Mouse (Mus musculus) neural tube, embryonic 15.5 days (tissue): Measurements from ENCODE around the gene Mad1l1. TPM values are rescaled to one million over a fixed set of nuclear protein-coding genes. Genes with fewer than 3 reads are reported as not detected.

Source experiments
- ATAC-seq: fragments of 200-750 bp; cut with Nextera tagmentation; 2 replicates; pipeline ENCODE4 v1.8.0; 2017; ENCODE audit warnings: mild to moderate bottlenecking, moderate TSS enrichment, moderate library complexity; ENCODE audit not compliant: low FRiP score
- H3K27ac ChIP-seq: fragments of 300-500 bp; sonication (generic); replicated peaks from 2 replicates; pipeline ENCODE4 v1.5.1; 2015; ENCODE audit warnings: mild to moderate bottlenecking, inconsistent platforms
- H3K27me3 ChIP-seq: fragments of 300-500 bp; sonication (generic); replicated peaks from 2 replicates; pipeline ENCODE4 v1.6.1; 2015; ENCODE audit warnings: inconsistent platforms
- H3K36me3 ChIP-seq: fragments of 300-500 bp; sonication (generic); 2 replicates; pipeline ENCODE4 v1.6.1; 2015; ENCODE audit warnings: inconsistent platforms
- H3K4me1 ChIP-seq: fragments of 300-500 bp; sonication (generic); 2 replicates; pipeline ENCODE4 v1.6.1; 2015; ENCODE audit warnings: inconsistent platforms
- H3K4me2 ChIP-seq: fragments of 300-500 bp; sonication (generic); 2 replicates; pipeline ENCODE4 v1.6.1; 2015; ENCODE audit warnings: inconsistent platforms, mild to moderate bottlenecking, moderate library complexity
- H3K4me3 ChIP-seq: fragments of 300-500 bp; sonication (generic); replicated peaks from 2 replicates; pipeline ENCODE4 v1.5.1; 2015; ENCODE audit warnings: mild to moderate bottlenecking, inconsistent platforms
- H3K9ac ChIP-seq: fragments of 300-500 bp; sonication (generic); replicated peaks from 2 replicates; pipeline ENCODE4 v1.6.1; 2015; ENCODE audit warnings: mild to moderate bottlenecking, inconsistent platforms
- H3K9me3 ChIP-seq: fragments of 300-500 bp; sonication (generic); replicated peaks from 2 replicates; pipeline ENCODE4 v1.6.1; 2016; ENCODE audit warnings: inconsistent platforms
- WGBS: fragments of 180-500 bp; shearing (Covaris S2); methylation state at CpG from one replicate; pipeline ENCODE4 v1.1.7; 2015; ENCODE audit warnings: mixed read lengths; 5-methylcytosine and 5-hydroxymethylcytosine counted together
- polyA plus RNA-seq: library from polyadenylated mRNA; unstranded; fragments of >200 nt; fragmentation: Nextera tagmentation; extraction: Ambion mirVana; gene quantifications from 2 replicates; pipeline ENCODE4 v1.2.1, GENCODE M21; 2015

Gene Mad1l1
- polyA plus RNA-seq, 1 experiment from 2014 or later = 29.6 TPM

DNA sequence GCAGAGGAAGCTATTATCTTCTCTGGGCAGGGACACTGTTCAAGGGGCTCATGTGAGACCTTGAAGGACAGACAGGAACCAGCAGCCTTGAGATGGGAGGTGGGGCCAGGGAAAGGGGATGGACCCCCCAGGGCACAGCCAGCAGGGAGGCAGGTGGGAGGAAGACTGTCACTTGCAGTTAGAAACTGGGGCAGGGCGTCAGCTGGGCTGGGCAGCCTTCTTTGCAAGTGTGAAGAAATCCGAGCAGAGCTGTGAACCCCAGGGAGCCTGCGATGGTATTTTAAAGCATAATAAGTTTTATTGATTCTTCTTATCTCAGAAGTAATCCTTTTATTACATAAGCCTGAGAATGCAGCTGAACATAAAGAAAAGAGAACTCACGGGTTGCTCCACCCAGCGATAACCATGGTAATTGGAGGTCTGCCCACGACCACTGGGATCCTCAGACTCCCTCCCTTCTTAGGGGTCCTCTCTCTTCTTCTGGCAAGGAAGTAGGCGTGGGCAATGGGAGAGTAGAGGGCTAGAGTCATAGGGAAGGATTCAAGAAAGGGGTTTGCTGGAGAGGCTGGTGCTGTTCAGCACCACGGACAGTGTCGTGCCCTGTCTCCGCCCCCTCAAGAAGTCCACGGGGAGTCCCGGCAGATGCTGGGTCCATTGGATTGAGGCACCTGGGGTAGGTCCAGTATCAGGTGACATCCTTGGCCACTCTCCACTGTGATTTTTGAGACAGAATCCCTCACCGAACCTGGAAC, 342.7 kb downstream of the Mad1l1 start:
- no peak for ATAC-seq
- no peak overlapping the region for H3K4me3 ChIP-seq
- H3K4me1 ChIP-seq = peaks cover 10% of the 10 kb centered on the region
- 6% methylated on average over 13 of the region's 13 CpGs for WGBS
- H3K36me3 ChIP-seq = no peaks in the 10 kb centered on the region
- no peaks in the 10 kb centered on the region for H3K9me3 ChIP-seq
- H3K27me3 ChIP-seq = no peaks in the 10 kb centered on the region
- H3K4me2 ChIP-seq = no peak overlapping the region
- H3K27ac ChIP-seq = no peak overlapping the region
- no peak overlapping the region for H3K9ac ChIP-seq

DNA sequence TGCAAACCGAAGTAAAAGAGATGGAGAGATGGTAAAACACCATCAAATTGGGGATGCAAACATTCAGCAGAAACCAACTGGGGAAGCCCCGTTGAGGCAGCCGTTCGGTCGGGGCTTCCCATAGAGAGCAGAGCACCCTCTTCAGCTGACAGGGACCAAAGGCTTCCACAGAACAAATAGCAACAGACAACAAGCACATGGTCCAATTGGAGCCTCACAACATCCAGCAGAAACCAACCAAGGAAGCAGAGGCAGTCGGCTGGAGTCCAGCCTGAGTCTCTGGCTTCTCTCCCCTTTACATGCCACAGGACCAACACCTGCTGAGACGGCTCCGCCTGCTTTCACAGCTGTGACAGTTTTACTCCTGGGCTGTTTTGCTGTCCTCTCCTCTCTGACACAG, 343.9 kb downstream of the Mad1l1 start:
- Histone ChIP-seq H3K9ac (no peak overlapping the region), H3K4me1 (peaks cover 10% of the 10 kb centered on the region), H3K4me3 (no peak overlapping the region), H3K4me2 (no peak overlapping the region), H3K36me3 (no peaks in the 10 kb centered on the region), H3K9me3 (no peaks in the 10 kb centered on the region), H3K27ac (no peak overlapping the region), H3K27me3 (0 out of 2 replicates have a peak, but pooled peaks cover 4% of the 10 kb centered on the region)
- 37% methylated on average over 8 of the region's 8 CpGs for WGBS
- ATAC-seq = no peak

DNA sequence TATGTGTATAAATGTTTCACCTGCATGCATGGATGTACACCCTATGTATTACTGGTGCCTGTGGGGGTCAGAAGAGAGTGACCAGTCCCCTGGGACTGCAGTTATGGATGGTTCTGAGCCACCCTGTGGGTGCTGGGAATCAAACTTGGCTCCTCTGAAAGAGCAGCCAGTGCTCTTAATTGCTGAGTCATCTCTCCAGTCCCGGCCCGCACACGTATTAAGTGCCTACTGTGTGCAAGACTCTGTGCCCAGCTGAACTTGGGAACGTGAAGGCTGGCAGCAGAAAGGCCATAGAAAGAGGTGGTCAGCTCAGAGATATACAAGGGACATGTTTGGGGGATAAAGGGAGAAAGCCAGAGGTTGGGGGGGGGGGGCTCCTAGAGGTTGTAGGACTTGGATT, 344.8 kb downstream of the Mad1l1 start:
- Histone ChIP-seq H3K9ac (no peak overlapping the region), H3K27me3 (0 out of 2 replicates have a peak, but pooled peaks cover 4% of the 10 kb centered on the region), H3K4me2 (no peak overlapping the region), H3K27ac (no peak overlapping the region), H3K4me1 (peaks cover 10% of the 10 kb centered on the region), H3K4me3 (no peak overlapping the region), H3K9me3 (no peaks in the 10 kb centered on the region), H3K36me3 (0 out of 2 replicates have a peak, but pooled peaks cover under 1% of the 10 kb centered on the region)
- 84% methylated on average over 4 of the region's 4 CpGs for WGBS
- ATAC-seq = no peak

DNA sequence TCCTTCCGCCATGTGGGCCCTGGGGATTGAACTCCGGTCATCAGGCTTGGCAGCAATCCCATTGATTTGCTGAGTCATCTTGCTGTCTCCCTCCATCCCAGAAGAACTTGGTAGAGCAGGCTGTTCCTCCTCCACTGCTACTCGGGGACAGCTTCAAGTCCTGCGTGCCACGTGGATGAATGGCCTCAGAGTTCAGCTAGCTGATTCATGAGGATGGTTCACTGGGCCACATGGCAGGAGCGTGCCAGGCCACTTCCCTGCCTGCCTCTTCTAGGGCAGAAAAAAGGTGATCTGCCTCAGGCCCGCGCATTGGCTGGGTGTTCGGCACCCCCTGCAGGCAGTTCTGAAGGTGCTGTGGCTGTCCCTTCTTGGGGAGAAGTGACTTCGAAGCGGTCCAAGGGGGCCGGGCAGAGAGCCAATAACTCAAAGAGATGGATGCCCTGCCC, 351.1 kb downstream of the Mad1l1 start:
- ATAC-seq = no peak
- Histone ChIP-seq H3K4me1 (peaks cover 23% of the 10 kb centered on the region; the same call in 1 of the 2 replicates), H3K27me3 (0 out of 2 replicates have a peak, but pooled peaks cover 4% of the 10 kb centered on the region), H3K9me3 (no peaks in the 10 kb centered on the region), H3K4me2 (no peak overlapping the region), H3K9ac (no peak overlapping the region), H3K27ac (no peak overlapping the region), H3K4me3 (no peak overlapping the region), H3K36me3 (0 out of 2 replicates have a peak, but pooled peaks cover 3% of the 10 kb centered on the region)
- 55% methylated on average over 12 of the region's 12 CpGs for WGBS

DNA sequence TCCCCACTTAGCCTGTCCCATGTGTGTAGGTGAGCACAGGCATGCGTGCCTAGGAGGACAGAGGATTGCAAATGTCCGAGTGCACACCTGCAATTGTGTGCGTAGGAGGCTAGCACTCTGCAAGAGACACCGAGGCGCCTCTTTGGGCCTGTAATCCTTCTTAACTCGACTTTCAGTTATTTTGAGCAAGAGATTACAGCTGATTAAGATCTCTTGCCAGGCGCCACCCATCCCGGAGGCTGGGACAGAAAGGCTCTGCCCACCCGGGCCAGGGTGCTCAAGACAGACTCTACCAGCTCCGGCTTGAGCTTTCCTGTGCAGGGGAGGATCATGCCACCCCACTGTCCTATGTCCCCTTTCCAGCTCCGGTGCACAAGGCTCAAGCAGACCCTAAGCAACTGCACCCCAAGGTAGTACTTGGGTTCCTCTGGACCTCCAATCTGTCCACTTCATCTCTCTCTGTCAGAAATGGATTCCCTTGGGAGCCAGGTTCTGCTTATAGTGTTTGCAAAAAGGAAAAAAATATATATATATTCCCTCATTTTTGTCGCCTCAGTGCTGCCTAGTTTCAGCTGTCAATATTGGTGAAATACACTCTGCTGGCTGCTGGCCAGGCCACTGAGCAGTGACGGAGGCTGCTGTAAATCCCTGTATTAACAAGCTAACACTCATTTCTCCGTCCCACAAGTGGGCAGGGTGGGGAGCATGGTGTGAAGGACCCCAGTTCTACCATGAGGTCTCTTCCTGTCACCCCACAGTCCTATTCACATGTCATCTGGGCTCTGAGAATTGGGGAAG, 352.0 kb downstream of the Mad1l1 start:
- Histone ChIP-seq H3K4me1 (peaks cover 28% of the 10 kb centered on the region; the same call in 1 of the 2 replicates), H3K9ac (no peak overlapping the region), H3K27me3 (0 out of 2 replicates have a peak, but pooled peaks cover 4% of the 10 kb centered on the region), H3K4me3 (no peak overlapping the region), H3K9me3 (no peaks in the 10 kb centered on the region), H3K27ac (no peak overlapping the region), H3K4me2 (no peak overlapping the region), H3K36me3 (0 out of 2 replicates have a peak, but pooled peaks cover 3% of the 10 kb centered on the region)
- no peak for ATAC-seq
- 76% methylated on average over 14 of the region's 14 CpGs for WGBS

DNA sequence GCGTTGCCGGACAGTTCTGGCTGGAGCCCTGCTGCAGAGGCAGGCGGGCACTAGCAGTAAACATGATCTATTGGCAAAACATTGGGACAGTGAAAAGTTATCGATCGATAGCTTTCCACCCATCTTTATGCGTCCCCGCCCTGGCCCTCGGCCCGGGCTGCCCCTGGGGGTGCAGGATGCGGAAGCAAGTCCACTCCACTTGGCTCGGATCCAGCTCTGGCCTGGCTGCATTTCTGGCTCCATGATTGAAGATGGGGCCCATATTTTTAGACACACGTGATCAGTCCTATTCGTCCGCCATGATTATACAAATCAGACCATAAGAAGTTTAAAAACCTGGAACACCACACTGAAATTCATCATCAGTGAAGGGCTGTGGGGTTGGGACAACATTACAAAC, 355.8 kb downstream of the Mad1l1 start:
- no peak overlapping the region for H3K4me2 ChIP-seq
- H3K4me1 ChIP-seq = peaks cover 33% of the 10 kb centered on the region
- H3K4me3 ChIP-seq = no peak overlapping the region
- H3K9me3 ChIP-seq = no peaks in the 10 kb centered on the region
- no peak for ATAC-seq
- no peaks in the 10 kb centered on the region for H3K27me3 ChIP-seq
- no peaks in the 10 kb centered on the region for H3K36me3 ChIP-seq
- WGBS = 82% methylated on average over 14 of the region's 14 CpGs
- no peak overlapping the region for H3K9ac ChIP-seq
- no peak overlapping the region for H3K27ac ChIP-seq

DNA sequence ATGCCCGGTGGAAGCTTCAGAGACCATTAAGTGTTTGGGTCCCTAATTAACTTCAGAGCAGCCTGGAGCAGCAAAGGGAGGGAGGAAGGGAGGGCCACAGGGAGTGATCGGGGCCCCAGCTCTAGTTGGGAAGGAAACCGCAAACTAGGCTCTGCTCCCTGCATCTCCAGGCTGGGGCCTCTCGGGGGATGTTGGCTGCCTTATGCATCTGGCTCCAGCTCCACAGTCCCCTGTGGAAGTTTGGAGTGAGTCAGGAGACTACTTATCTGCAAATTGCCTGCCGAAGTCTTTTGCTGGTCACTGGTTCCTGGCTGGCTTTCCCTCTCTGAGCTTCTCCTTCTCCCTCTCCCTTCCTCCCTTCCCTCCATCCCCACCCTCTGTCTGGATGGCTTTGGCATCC, 357.0 kb downstream of the Mad1l1 start:
- WGBS = 33% methylated on average over 5 of the region's 5 CpGs
- 0 out of 2 replicates have a peak, but pooled peaks have one; percentile 37 for ATAC-seq
- Histone ChIP-seq H3K4me3 (no peak overlapping the region), H3K27me3 (no peaks in the 10 kb centered on the region), H3K4me2 (no peak overlapping the region), H3K9ac (no peak overlapping the region), H3K9me3 (no peaks in the 10 kb centered on the region), H3K36me3 (no peaks in the 10 kb centered on the region), H3K27ac (no peak overlapping the region), H3K4me1 (peaks cover 24% of the 10 kb centered on the region)

DNA sequence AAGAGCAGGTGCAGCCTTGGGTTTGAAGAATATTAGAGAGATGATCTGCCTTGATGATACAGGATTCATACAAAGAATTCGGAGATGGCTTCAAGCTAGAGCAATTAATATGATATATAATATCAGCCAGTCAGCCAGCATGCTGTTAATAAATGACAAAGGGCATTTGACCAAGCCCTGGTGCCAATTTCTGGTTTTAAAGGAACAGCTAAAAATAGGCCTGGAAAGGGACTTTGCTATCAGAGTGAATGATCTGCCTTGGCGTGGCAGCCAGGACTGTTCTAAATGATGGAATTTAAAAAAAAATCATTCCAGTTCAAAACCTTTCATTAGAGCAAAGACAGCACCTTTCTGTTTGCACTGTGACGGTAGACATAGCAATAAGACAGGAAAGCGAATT, 361.6 kb downstream of the Mad1l1 start:
- ATAC-seq = no peak
- 90% methylated on average over 4 of the region's 4 CpGs for WGBS
- Histone ChIP-seq H3K9me3 (no peaks in the 10 kb centered on the region), H3K4me1 (peaks cover 21% of the 10 kb centered on the region), H3K27me3 (no peaks in the 10 kb centered on the region), H3K4me3 (no peak overlapping the region), H3K27ac (no peak overlapping the region), H3K36me3 (no peaks in the 10 kb centered on the region), H3K4me2 (no peak overlapping the region), H3K9ac (no peak overlapping the region)

Other genes starting within 250 kb of the Mad1l1 start
- 29.3 and 35.7 TPM in 2 replicates for gene Nudt1, start 104 bp upstream of the Mad1l1 start, polyA plus RNA-seq
- gene Mrm2, start 10.3 kb upstream of the Mad1l1 start, polyA plus RNA-seq = 20.8 and 22.3 TPM in 2 replicates
- 30.0 and 36.7 TPM in 2 replicates for gene Snx8, start 67.7 kb upstream of the Mad1l1 start, polyA plus RNA-seq
- 80.0 and 93.1 TPM in 2 replicates for gene Eif3b, start 97.8 kb upstream of the Mad1l1 start, polyA plus RNA-seq
- not detected in 2 replicates for gene Gm4869, start 124.1 kb upstream of the Mad1l1 start, polyA plus RNA-seq
- gene Chst12, start 184.0 kb upstream of the Mad1l1 start, polyA plus RNA-seq = 30.6 and 31.2 TPM in 2 replicates
- gene Grifin, start 243.5 kb upstream of the Mad1l1 start, polyA plus RNA-seq = 1.6 TPM in 1 of 2 replicates, not detected in the other